Mouse (Mus musculus) erythroblast, embryonic 14.5 days (primary cell): Measurements from ENCODE around the gene Gpr156.

Experiments used
- GATA1 ChIP-seq: IDR thresholded peaks from 2 replicates; pipeline ENCODE4 v1.6.1; 2012; ENCODE audit warnings: low read length, inconsistent platforms, mixed read lengths
- TAL1 ChIP-seq: IDR thresholded peaks from 3 replicates; pipeline ENCODE4 v1.6.1; 2012; ENCODE audit warnings: low read length, inconsistent platforms, mixed read lengths

- no peak for TF ChIP-seq GATA1
- TF ChIP-seq TAL1: no peak
Measured at GRCm38 (mm10) chr16:37966871-37967270, 50.6 kb downstream of the Gpr156 start.
